Mouse (Mus musculus): Measurements from ENCODE around the gene Cpt2.

The Cpt2 gene

GRCm38 (mm10) chr4:107921152-107921695 is 2.2 kb downstream of the Cpt2 start:
- DNase-seq (ENCODE audit: low spot score in 2 of 2), result no peak

GRCm38 (mm10) chr4:107920336-107920735 is 3.1 kb downstream of the Cpt2 start:
- no peak for DNase-seq (ENCODE audit: low spot score in 2 of 2)

GRCm38 (mm10) chr4:107910020-107910419 is 13.4 kb downstream of the Cpt2 start:
- no peak for DNase-seq (ENCODE audit: low spot score in 2 of 2)

- DNase-seq (ENCODE audit: low spot score in 2 of 2), result no peak
These were observed 16.8 kb downstream of the Cpt2 start for GRCm38 (mm10) chr4:107906561-107906960.

GRCm38 (mm10) chr4:107904252-107904651 is 19.2 kb downstream of the Cpt2 start:
- no peak for DNase-seq (ENCODE audit: low spot score in 2 of 2)

GRCm38 (mm10) chr4:107900206-107900605 is 23.2 kb downstream of the Cpt2 start:
- DNase-seq (ENCODE audit: low spot score in 2 of 2), result no peak

GRCm38 (mm10) chr4:107899211-107899927 is 24.0 kb downstream of the Cpt2 start:
- DNase-seq (ENCODE audit: low spot score in 2 of 2), result no peak

- DNase-seq (ENCODE audit: low spot score in 2 of 2), result no peak
These were observed 30.7 kb downstream of the Cpt2 start for GRCm38 (mm10) chr4:107892663-107893062.

- DNase-seq (ENCODE audit: low spot score in 2 of 2), result peak; percentile 89 to 93
These were observed 33.5 kb downstream of the Cpt2 start, which contains the start of gene 0610037L13Rik for GRCm38 (mm10) chr4:107889731-107890432. 0610037L13Rik (plus strand) TSS chr4:107889813.

GRCm38 (mm10) chr4:107889385-107889730 is 34.1 kb downstream of the Cpt2 start:
- no peak for DNase-seq (ENCODE audit: low spot score in 2 of 2)

GRCm38 (mm10) chr4:107886371-107886770 is 37.0 kb downstream of the Cpt2 start:
- DNase-seq (ENCODE audit: low spot score in 2 of 2), result no peak

GRCm38 (mm10) chr4:107881631-107882030 is 41.8 kb downstream of the Cpt2 start:
- DNase-seq (ENCODE audit: low spot score in 2 of 2), result no peak

- peak; percentile 90 to 98 for DNase-seq (ENCODE audit: low spot score in 2 of 2)
These were observed 44.0 kb downstream of the Cpt2 start, which contains the start of gene Magoh for GRCm38 (mm10) chr4:107879254-107880050. Magoh (plus strand) TSS chr4:107879755.

- DNase-seq (ENCODE audit: low spot score in 2 of 2), result no peak
These were observed 58.5 kb downstream of the Cpt2 start for GRCm38 (mm10) chr4:107864866-107865265.

GRCm38 (mm10) chr4:107858995-107859394 is 64.4 kb downstream of the Cpt2 start:
- DNase-seq (ENCODE audit: low spot score in 2 of 2), result no peak

GRCm38 (mm10) chr4:107856958-107857686 is 66.3 kb downstream of the Cpt2 start:
- DNase-seq (ENCODE audit: low spot score in 2 of 2), result no peak

Measured in urinary bladder, postnatal 4 days (tissue).